Mouse (Mus musculus) liver, embryonic 16.5 days (tissue): Measurements from ENCODE around the gene Hck. TPM values are rescaled to one million over a fixed set of nuclear protein-coding genes. Genes with fewer than 3 reads are reported as not detected.

Source experiments
- ATAC-seq: fragments of 200-750 bp; cut with Nextera tagmentation; 2 replicates; pipeline ENCODE4 v1.8.0; 2017; ENCODE audit warnings: low read depth, mild to moderate bottlenecking, moderate number of reproducible peaks, moderate library complexity
- H3K27ac ChIP-seq: fragments of 300-500 bp; sonication (generic); 2 replicates; pipeline ENCODE4 v1.5.1; 2014; ENCODE audit warnings: mild to moderate bottlenecking, low read length
- H3K27me3 ChIP-seq: fragments of 300-500 bp; sonication (generic); 2 replicates; pipeline ENCODE4 v1.6.1; 2014; ENCODE audit warnings: low read depth, low read length, mixed read lengths; ENCODE audit not compliant: control insufficient read depth, insufficient read depth
- H3K36me3 ChIP-seq: fragments of 300-500 bp; sonication (generic); 2 replicates; pipeline ENCODE4 v1.6.1; 2014; ENCODE audit warnings: mild to moderate bottlenecking; ENCODE audit not compliant: control insufficient read depth, insufficient read depth
- H3K4me1 ChIP-seq: fragments of 300-500 bp; sonication (generic); 2 replicates; pipeline ENCODE4 v1.6.1; 2014; ENCODE audit warnings: low read depth, low read length, mixed read lengths; ENCODE audit not compliant: control insufficient read depth
- H3K4me2 ChIP-seq: fragments of 300-500 bp; sonication (generic); 2 replicates; pipeline ENCODE4 v1.6.1; 2014; ENCODE audit warnings: low read depth, low read length, mixed read lengths
- H3K4me3 ChIP-seq: fragments of 300-500 bp; sonication (generic); 2 replicates; pipeline ENCODE4 v1.5.1; 2014; ENCODE audit warnings: low read depth, mild to moderate bottlenecking, low read length
- H3K9ac ChIP-seq: fragments of 300-500 bp; sonication (generic); 2 replicates; pipeline ENCODE4 v1.6.1; 2014; ENCODE audit warnings: low read depth, low read length
- H3K9me3 ChIP-seq: fragments of 300-500 bp; sonication (generic); replicated peaks from 2 replicates; pipeline ENCODE4 v1.6.1; 2016; ENCODE audit warnings: low read length; ENCODE audit not compliant: control insufficient read depth
- WGBS: fragments of 180-500 bp; shearing (Covaris S2); extraction: QIAGEN DNeasy Blood & Tissue Kit; methylation state at CpG from one replicate; pipeline ENCODE4 v1.1.7; 2014; ENCODE audit not compliant: insufficient replicate concordance; 5-methylcytosine and 5-hydroxymethylcytosine counted together
- polyA plus RNA-seq: library from polyadenylated mRNA; unstranded; fragments of >200 nt; fragmentation: Nextera tagmentation; extraction: Ambion mirVana; gene quantifications from 2 replicates; pipeline ENCODE4 v1.2.1, GENCODE M21; 2015

Hck gene
- 10.1 and 11.7 TPM in 2 replicates for polyA plus RNA-seq

DNA sequence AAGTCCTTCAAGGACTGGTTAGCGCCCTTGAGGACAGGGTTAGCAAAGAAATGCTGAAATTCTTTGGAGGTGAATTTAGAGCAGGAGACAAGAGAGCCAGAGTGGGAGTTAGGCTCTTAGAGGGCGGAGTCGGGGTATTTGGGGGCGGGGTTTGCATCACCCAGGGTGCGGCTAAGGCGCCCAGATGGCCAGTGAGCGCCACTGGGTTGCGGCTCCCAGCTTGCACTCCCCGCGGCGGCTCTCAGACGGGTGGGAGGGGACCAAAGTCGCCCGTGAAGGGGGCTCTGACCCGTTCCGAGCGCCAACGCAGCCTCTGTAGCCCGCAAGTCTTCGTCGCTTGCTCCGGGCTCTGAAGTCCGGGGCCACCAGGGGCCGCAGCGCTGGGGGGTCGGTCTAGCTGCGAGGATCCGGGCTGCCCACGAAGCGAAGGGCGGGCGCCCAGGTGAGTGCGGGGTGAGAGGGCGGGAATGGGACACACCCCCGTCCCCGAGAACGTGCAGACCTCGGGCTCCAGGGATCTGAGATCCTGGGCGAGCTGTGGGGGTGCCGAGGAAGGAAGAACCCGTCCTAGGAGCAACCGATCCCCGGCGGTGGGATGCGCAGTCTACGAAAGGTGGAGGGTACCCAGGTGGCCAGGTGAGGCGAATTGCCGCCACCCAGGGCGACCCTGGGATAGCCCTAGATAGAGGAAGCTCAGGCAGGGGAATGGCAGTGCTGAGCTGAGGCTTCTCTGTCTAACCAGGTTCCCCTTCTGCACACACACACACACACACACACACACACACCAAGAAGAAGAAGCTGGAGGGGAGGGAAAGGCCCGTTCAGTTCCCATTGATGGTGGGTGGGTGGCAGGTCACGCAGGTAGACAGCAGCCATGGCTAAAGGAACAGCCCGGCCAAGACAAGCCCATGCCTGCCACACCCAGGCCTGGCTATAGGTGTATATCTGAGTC, at the start of gene Hck:
Hck (plus strand) TSS at position 156 of the 952 bp plus-strand sequence.
- peak within 1 kb of the TSS; percentile 40 for H3K9ac ChIP-seq
- no peaks in the 10 kb centered on the region; the same call in 1 of the 2 replicates for H3K4me1 ChIP-seq
- ATAC-seq = peak; percentile 50; the same call in 1 of the 2 replicates
- no peaks in the 10 kb centered on the region for H3K36me3 ChIP-seq
- H3K27me3 ChIP-seq = peaks cover 29% of the 10 kb centered on the region
- peak within 1 kb of the TSS; percentile 56 for H3K4me3 ChIP-seq
- 2% methylated on average over 52 of the region's 52 CpGs for WGBS
- peak within 1 kb of the TSS; percentile 49 for H3K4me2 ChIP-seq
- H3K9me3 ChIP-seq = no peaks in the 10 kb centered on the region
- H3K27ac ChIP-seq = no peak within 1 kb of the TSS

DNA sequence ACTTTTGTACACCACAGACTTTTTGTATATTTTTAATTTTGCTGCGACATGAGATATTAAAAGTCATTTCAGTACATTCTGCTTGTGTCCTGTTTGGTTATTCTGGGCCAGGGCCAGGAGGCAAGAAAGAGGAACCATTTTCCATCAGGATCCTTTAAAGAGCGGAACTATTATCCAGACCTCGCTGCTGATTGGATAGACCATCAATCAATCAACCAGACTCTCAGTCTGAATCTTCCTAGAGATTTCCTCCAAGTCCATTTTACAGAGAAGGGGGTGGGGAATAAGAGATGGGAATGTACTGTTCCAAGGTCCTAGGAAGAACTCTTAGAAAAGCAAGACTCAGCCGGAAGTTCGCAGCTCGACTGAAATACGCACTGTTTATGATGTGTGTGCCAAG, 48.1 kb upstream of the Hck start:
- H3K4me3 ChIP-seq = no peak overlapping the region
- no peaks in the 10 kb centered on the region for H3K36me3 ChIP-seq
- no peaks in the 10 kb centered on the region for H3K27me3 ChIP-seq
- no peak for ATAC-seq
- H3K27ac ChIP-seq = no peak overlapping the region
- H3K9ac ChIP-seq = no peak overlapping the region
- 70% methylated on average over 7 of the region's 7 CpGs for WGBS
- no peaks in the 10 kb centered on the region for H3K9me3 ChIP-seq
- H3K4me2 ChIP-seq = no peak overlapping the region
- H3K4me1 ChIP-seq = no peaks in the 10 kb centered on the region

DNA sequence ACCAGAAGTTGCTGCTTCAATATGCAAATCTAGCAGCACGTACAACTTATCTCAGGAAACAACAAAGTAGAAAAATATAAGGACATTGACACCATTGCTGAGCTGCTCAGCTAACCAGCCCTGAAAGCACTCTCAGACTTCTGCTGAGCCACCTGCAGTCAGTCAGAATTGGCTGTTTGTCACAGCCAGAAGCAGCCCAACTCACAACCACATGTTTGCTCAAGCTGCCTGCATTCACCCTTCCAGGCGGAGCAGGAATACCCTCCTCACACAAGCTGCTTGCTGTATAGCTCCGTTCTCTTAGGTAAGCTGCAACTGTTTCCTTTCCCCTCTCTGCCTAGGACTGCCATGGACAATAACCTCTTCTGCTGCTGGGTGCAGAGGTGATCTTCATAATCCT, 44.9 kb upstream of the Hck start:
- Histone ChIP-seq H3K27ac (no peak overlapping the region), H3K4me1 (no peaks in the 10 kb centered on the region), H3K4me3 (no peak overlapping the region), H3K4me2 (no peak overlapping the region), H3K9me3 (no peaks in the 10 kb centered on the region), H3K36me3 (no peaks in the 10 kb centered on the region), H3K9ac (no peak overlapping the region), H3K27me3 (no peaks in the 10 kb centered on the region)
- 35% methylated on average over 3 of the region's 3 CpGs for WGBS
- no peak for ATAC-seq

GRCm38 (mm10) chr2:153064190-153064970, 43.9 kb upstream of the Hck start:
- Histone ChIP-seq H3K36me3 (no peaks in the 10 kb centered on the region), H3K27me3 (no peaks in the 10 kb centered on the region), H3K4me3 (no peak overlapping the region), H3K27ac (no peak overlapping the region; the same call in 1 of the 2 replicates), H3K4me2 (no peak overlapping the region), H3K9me3 (no peaks in the 10 kb centered on the region), H3K4me1 (no peaks in the 10 kb centered on the region), H3K9ac (no peak overlapping the region)
- ATAC-seq = no peak
- 37% methylated on average over 9 of the region's 9 CpGs for WGBS

DNA sequence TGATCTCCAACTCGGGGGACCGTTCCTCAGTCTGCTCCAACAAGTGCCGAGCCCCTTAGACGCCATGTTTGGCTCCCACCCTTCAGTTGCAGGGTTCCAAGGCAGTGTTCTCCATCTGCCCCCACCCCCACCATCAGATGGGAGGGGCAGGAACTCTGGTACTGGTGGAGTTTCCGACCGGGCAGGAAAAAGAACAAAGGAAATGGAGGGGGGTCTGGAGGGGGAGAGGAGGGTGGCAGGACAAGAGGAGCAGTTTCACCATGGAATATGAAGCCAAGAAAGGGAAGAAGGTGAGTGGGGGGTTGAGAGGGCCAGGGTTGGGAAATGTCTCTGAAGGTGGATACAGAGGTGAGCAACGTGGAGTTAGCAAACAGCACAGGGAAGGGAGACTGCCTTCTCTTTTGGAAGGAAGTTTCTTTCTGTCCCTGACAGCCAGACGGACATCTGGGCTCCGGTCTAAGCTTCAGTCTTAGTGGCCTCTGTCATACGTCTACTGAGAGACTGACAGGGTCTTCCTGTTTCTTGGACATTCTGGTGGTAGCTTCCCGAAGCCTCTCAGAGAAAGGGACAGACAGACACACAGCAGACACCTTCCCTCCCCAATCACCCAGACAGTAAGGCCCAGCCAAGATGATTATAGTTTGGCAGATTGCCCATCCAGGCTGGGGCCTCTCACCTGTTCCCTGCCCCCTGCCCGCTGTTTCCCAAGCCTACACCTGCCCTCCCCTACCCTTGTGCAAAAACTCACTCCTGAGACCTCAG, 42.3 kb upstream of the Hck start, which contains the start of gene Ccm2l:
Ccm2l (plus strand) TSS at position 209 of the 762 bp plus-strand sequence.
- no peaks in the 10 kb centered on the region for H3K27me3 ChIP-seq
- no peaks in the 10 kb centered on the region for H3K9me3 ChIP-seq
- H3K4me2 ChIP-seq = no peak within 1 kb of the TSS
- ATAC-seq = 0 out of 2 replicates have a peak, but pooled peaks have one; percentile 30
- no peak within 1 kb of the TSS for H3K9ac ChIP-seq
- no peaks in the 10 kb centered on the region for H3K4me1 ChIP-seq
- no peak within 1 kb of the TSS; the same call in 1 of the 2 replicates for H3K27ac ChIP-seq
- no peak within 1 kb of the TSS for H3K4me3 ChIP-seq
- H3K36me3 ChIP-seq = no peaks in the 10 kb centered on the region
- 20% methylated on average over 12 of the region's 12 CpGs for WGBS

DNA sequence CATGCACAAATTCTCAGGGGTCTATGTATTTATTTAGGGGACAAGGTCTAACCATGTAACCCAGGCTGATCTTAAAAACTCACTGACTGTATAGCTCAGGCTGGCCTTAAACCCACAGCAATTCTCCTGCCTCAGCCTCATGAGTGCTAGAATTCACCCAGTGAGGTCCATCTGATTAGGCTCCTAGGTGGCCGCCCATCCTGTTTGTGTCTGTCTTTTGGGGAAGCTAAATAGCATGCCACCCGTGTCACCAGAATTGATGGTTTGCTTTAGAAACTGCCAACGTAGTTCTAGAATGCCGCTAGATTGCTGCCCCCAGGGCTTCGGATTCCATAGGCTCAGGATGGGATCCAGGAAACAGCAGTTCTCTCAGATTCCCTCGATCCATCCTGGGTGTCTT, 41.3 kb upstream of the Hck start:
- Histone ChIP-seq H3K9ac (no peak overlapping the region), H3K4me1 (no peaks in the 10 kb centered on the region), H3K9me3 (no peaks in the 10 kb centered on the region), H3K4me3 (no peak overlapping the region), H3K27me3 (no peaks in the 10 kb centered on the region; the same call in 1 of the 2 replicates), H3K36me3 (no peaks in the 10 kb centered on the region), H3K27ac (no peak overlapping the region), H3K4me2 (no peak overlapping the region)
- ATAC-seq = no peak
- 45% methylated on average over 6 of the region's 6 CpGs for WGBS

- Histone ChIP-seq H3K9ac (no peak overlapping the region), H3K27ac (no peak overlapping the region), H3K9me3 (no peaks in the 10 kb centered on the region), H3K4me2 (no peak overlapping the region), H3K4me3 (no peak overlapping the region), H3K27me3 (no peaks in the 10 kb centered on the region; the same call in 1 of the 2 replicates), H3K4me1 (peaks cover under 1% of the 10 kb centered on the region), H3K36me3 (no peaks in the 10 kb centered on the region)
- 54% methylated on average over 23 of the region's 23 CpGs for WGBS
- ATAC-seq = no peak
Observed at GRCm38 (mm10) chr2:153070762-153071490, 37.3 kb upstream of the Hck start.
